Mouse (Mus musculus) gastrocnemius, postnatal 14 days (tissue): ENCODE data around the gene Muc5b. TPM values are rescaled to one million over a fixed set of nuclear protein-coding genes. Genes with fewer than 3 reads are reported as not detected.
A peak's percentile ranks its signal among the peaks of the same experiment; 100 is the strongest.

Source experiments
- DNase-seq: peaks from one replicate; pipeline ENCODE4 v3.0.0; 2021; ENCODE audit warnings: mixed read lengths
- intact Hi-C: fragments of 180-260 bp; cut with DNase I; formaldehyde crosslinking; loops from one replicate; pipeline ENCODE4 v1.15.1; 2025; ENCODE audit warnings: low total_unique reads
- total RNA-seq, 2 experiments: library from RNA; stranded (reverse); gene quantifications; 2 replicates each; pipeline ENCODE4 v1.2.3; 2021

Muc5b gene
- total RNA-seq, 2 experiments from 2014 or later, result not detected

DNA sequence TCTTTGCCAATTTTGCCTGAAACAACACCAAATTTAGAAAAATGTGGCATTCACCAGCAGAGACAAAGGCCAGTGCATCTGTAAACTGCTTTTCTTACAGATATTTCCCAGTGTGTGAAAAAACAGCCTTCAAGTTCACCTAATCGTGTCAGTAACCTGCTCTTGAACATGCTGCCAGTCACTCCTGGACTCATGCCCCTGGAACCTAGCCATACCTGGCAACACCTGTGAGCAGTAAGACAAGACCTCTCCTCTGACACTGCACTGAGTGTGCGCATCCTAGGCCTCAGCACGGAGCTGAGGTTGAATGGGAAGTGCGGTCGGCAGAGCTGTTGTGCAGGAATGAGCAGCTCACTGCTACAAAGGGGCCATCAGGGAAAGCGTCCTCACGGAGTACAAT lies 53.3 kb downstream of the Muc5b start:
- intact Hi-C loops, result no loop called here
- DNase-seq, result no peak

DNA sequence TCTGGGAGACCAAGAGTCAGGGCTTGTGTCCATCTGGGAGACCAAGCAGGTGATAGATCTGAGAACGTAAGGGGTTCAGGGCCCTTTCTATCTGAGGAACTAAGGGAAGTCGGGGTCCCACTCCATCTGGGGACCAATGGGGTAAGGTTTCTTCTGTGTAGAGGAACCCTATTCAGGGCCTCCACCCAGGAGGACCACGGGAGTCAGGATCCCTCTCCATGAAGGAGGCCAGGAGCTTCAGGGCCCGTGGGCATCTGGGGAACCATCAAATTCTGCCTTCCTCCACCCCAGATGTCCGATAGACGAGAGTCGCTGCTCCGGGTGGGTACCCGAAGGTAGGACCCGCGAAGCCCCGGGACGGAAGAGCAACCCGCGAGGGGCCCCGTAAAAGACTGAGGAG lies 63.0 kb downstream of the Muc5b start:
- intact Hi-C loops, result no loop called here
- no peak for DNase-seq

DNA sequence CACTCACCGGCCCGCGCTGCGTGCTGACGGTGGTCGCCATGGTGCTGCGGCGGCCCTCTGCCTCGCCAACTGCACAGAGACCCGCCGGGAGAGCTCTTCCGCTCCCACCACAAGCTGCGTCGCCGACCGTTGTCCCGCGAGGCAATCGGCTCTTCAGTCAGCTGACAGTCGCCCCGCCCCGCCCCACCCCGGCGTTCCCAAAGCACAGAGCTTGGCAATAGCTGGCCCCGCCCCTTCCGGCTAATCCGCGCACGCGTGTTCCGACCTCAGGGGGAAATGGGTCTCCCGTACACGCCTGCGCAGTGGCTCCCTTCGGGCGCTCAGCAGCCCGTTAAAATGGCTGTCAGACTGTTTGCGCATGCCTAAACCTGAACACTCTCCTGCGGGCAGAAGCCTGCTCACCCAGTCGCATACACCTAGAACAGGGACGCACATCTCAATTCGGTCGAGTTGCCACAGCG lies 63.4 kb downstream of the Muc5b start:
- peak; percentile 100 for DNase-seq
- intact Hi-C loops, result no loop called here

DNA sequence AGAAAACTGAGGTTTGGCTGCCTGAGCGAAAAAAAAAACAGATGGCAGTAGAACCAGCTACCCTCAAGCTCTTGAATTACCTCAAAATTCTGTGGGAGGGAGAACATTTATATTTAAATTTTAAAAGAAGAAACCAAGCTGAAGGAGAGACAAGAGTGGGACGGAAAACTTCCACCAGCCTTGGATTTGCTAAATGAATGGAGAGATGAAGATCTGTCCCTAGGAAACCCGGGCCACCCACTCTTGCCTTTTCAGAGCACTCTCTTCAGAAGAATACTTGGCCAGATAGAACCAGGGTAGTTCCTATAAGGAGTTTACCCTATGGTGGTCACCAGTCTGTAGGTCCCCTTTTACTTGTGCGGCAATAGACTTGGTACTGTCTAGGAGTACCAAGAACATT lies 63.9 kb downstream of the Muc5b start:
- intact Hi-C loops, result no loop called here
- DNase-seq, result no peak

DNA sequence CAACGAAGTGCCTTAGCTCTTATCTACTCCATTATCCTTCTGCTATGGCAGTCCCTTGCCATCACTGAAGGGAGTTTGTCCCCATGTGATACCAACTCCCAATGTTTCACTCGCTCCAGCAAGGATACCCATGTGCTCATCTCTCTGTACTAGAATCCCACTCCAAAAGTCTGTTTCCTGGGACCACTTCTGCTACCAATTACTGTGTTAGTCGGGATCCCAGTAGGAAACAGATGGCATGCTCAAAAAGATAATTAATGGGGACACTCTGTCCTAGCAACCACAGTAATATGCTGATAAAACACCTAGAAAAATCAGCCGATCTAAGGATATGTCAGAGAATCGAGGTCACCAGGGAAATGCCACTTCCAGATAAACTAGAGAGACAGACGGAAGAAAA lies 69.7 kb downstream of the Muc5b start:
- intact Hi-C loops, result no loop called here
- DNase-seq, result no peak

DNA sequence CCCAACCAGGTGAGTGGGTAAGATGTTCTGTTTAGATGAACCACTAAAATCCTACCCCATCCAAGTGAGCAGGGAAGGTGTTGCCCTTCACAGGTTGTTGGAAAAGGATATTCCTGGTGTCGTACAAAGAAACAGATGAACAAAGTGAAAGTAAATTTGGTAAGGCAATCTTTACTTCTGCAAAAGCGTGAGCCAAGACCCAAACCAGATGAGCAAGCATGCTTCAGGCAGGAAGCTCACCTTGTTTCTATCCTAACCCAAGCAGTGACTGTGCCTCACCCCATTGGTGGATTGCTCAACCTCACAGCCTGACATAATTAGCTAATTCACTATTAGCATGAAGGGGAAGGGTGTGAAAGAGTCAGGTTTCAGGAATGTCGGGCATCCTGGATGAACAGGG lies 72.4 kb downstream of the Muc5b start:
- DNase-seq, result no peak
- intact Hi-C loops, result no loop called here

DNA sequence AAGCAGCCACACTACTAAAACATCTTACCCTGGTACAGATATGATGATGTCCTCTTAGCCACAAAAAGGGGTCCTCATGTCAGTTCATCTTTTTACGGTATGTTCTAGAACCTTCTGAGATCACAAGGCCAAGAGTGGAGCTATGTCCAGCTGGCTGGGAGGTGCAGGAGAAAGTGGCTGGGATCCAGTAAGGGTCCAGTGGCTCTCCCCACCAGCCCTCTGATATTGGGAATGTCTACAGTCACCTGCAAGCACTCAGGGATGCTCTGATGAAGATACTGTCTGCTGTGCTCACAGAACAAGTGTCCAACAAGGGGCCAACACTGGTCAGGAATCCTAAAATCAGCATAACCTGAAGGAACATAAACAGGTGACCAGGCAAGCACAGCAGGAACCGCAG lies 79.5 kb downstream of the Muc5b start, which contains the start of gene Tollip:
Tollip (minus strand) TSS at position 101 of the 400 bp plus-strand sequence.
- no peak for DNase-seq
- intact Hi-C loops, result no loop called here

Other genes starting within 250 kb of the Muc5b start
- gene Muc6, start 183.8 kb upstream of the Muc5b start, total RNA-seq, result not detected
- under 1 TPM; 0.20 to 0.31 TPM for gene Muc2, start 148.7 kb upstream of the Muc5b start, total RNA-seq
- gene Muc5ac, start 50.1 kb upstream of the Muc5b start, total RNA-seq, result not detected
- 10 to 100 TPM; 24.7 to 25.6 TPM for gene Tollip, start 79.4 kb downstream of the Muc5b start, total RNA-seq
- under 1 TPM; 0.35 to 0.58 TPM for gene Brsk2, start 110.7 kb downstream of the Muc5b start, total RNA-seq
- 10 to 100 TPM; 26.6 to 32.0 TPM for gene Mob2, start 222.0 kb downstream of the Muc5b start, total RNA-seq